In the genomic region with DNA sequence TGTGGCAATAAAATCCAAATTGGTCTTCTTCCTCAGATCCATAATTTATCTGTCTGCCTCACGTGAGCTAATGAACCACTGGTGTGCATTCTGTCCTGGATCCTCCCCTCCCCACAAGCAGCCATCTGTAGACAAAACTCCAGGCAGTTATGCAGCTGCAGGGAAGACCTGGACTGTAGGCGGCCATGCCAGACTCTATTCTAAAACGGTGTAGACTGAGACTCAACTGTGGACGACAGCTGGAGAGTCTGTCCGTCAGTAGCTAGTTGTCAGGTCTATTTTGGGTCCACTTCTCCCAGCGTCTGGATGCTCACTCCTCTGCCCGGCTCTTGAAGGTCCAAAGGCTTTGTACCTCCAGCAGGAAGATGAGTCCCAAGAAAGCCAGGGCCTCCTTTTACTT, we compare ENCODE assay signal across 11 mouse cellular contexts.
"Had no signal": no experiment of that assay in that cellular context is flagged by ENCODE, and none has a peak within 500 bp of the region (broad histone marks: within the 10 kb centered on the region; RNA-seq: fewer than 3 reads in every experiment).

No protein-coding gene starts in this region.

- H3K27ac ChIP-seq: limb, embryonic 12.5 days; liver, embryonic 14.5 days; midbrain, embryonic 12.5 days; neural tube, embryonic 12.5 days; stomach, postnatal 0 days had no signal

- H3K4me3 ChIP-seq: limb, embryonic 12.5 days; midbrain, embryonic 12.5 days; neural tube, embryonic 12.5 days had no signal

- H3K4me1 ChIP-seq: limb, embryonic 12.5 days; midbrain, embryonic 12.5 days; neural tube, embryonic 12.5 days had no signal

- DNase-seq: kidney, adult 18-20 months; kidney, postnatal 10 days; kidney, postnatal 4 days; lung, adult 18-20 months; right cerebral cortex, postnatal 25 days; thymus, postnatal 4 days had no signal

- H3K4me2 ChIP-seq: limb, embryonic 12.5 days; midbrain, embryonic 12.5 days; neural tube, embryonic 12.5 days had no signal

- H3K27me3 ChIP-seq: limb, embryonic 12.5 days; midbrain, embryonic 12.5 days; neural tube, embryonic 12.5 days had no signal

- H3K9me3 ChIP-seq: limb, embryonic 12.5 days; midbrain, embryonic 12.5 days; neural tube, embryonic 12.5 days had no signal

- H3K36me3 ChIP-seq: limb, embryonic 12.5 days; midbrain, embryonic 12.5 days; neural tube, embryonic 12.5 days had no signal

- H3K9ac ChIP-seq: limb, embryonic 12.5 days; liver, embryonic 14.5 days; midbrain, embryonic 12.5 days; neural tube, embryonic 12.5 days had no signal
